Mouse (Mus musculus) ES-E14 (cell line): ENCODE measurements around the gene Zdhhc13.

Source experiments
- CHD2 ChIP-seq: IDR thresholded peaks from 2 replicates; pipeline ENCODE4 v1.6.1; 2014; ENCODE audit warnings: mild to moderate bottlenecking, low read depth, low read length, inconsistent platforms
- HCFC1 ChIP-seq: IDR thresholded peaks from 2 replicates; pipeline ENCODE4 v1.6.1; 2012; ENCODE audit warnings: low read length, inconsistent platforms, borderline replicate concordance; ENCODE audit not compliant: insufficient read depth
- MAFK ChIP-seq: IDR thresholded peaks from 2 replicates; pipeline ENCODE4 v1.6.1; 2014; ENCODE audit warnings: mild to moderate bottlenecking, low read depth, low read length, inconsistent platforms; ENCODE audit not compliant: insufficient read depth
- ZC3H11A ChIP-seq: IDR thresholded peaks from 2 replicates; pipeline ENCODE4 v1.6.1; 2012; ENCODE audit warnings: low read depth, mild to moderate bottlenecking, inconsistent platforms, low read length, borderline replicate concordance
- ZNF384 ChIP-seq: IDR thresholded peaks from 2 replicates; pipeline ENCODE4 v1.6.1; 2012; ENCODE audit warnings: low read depth, low read length, inconsistent platforms

DNA sequence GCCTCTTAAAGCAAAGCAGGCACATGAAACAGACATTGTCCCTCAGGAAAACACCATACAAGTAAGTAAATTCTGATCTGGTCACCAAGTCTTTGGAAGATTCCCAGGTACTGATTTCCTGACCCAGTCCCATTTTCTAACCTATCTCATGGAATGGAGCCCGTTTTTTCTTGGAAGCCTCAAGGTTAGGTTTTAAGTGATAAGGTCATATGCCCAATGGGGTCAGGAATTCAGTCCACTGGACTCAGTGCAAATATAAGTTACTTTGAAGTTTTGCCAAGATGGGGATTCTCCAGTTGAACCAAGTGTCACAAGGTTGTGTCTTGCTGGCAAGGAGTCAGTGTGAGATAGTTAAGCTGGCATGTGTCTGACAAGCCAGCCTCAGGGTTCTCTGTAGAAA lies 35.9 kb downstream of the Zdhhc13 start:
- TF ChIP-seq ZNF384, result no peak
- TF ChIP-seq ZC3H11A, result no peak
- no peak for TF ChIP-seq MAFK
- TF ChIP-seq CHD2, result no peak
- no peak for TF ChIP-seq HCFC1
